Mouse (Mus musculus) heart, embryonic 16.5 days (tissue): ENCODE measurements around the gene Ufc1. TPM values are rescaled to one million over a fixed set of nuclear protein-coding genes. Genes with fewer than 3 reads are reported as not detected.

Experiments used
- ATAC-seq: fragments of 200-750 bp; cut with Nextera tagmentation; replicated peaks from 2 replicates; pipeline ENCODE4 v1.8.0; 2017; ENCODE audit warnings: moderate number of reproducible peaks; ENCODE audit not compliant: insufficient read depth, low FRiP score; ENCODE audit errors: extremely low read depth
- H3K27ac ChIP-seq: fragments of 300-500 bp; sonication (generic); 2 replicates; pipeline ENCODE4 v1.5.1; 2014; ENCODE audit warnings: mild to moderate bottlenecking, low read length, control low read depth, moderate library complexity
- H3K27me3 ChIP-seq: fragments of 300-500 bp; sonication (generic); 2 replicates; pipeline ENCODE4 v1.6.1; 2014; ENCODE audit warnings: low read length, mixed read lengths; ENCODE audit not compliant: control insufficient read depth, insufficient read depth
- H3K36me3 ChIP-seq: fragments of 300-500 bp; sonication (generic); 2 replicates; pipeline ENCODE4 v1.6.1; 2014; ENCODE audit not compliant: control insufficient read depth, insufficient read depth
- H3K4me1 ChIP-seq: fragments of 300-500 bp; sonication (generic); 2 replicates; pipeline ENCODE4 v1.6.1; 2014; ENCODE audit warnings: low read length, mixed read lengths; ENCODE audit not compliant: control insufficient read depth, insufficient read depth
- H3K4me2 ChIP-seq: fragments of 300-500 bp; sonication (generic); 2 replicates; pipeline ENCODE4 v1.6.1; 2014; ENCODE audit warnings: low read depth, mild to moderate bottlenecking, control low read depth, low read length
- H3K4me3 ChIP-seq: fragments of 300-500 bp; sonication (generic); 2 replicates; pipeline ENCODE4 v1.5.1; 2014; ENCODE audit warnings: mild to moderate bottlenecking, control low read depth, low read length
- H3K9ac ChIP-seq: fragments of 300-500 bp; sonication (generic); 2 replicates; pipeline ENCODE4 v1.6.1; 2014; ENCODE audit warnings: low read length, control low read depth
- H3K9me3 ChIP-seq: fragments of 300-500 bp; sonication (generic); replicated peaks from 2 replicates; pipeline ENCODE4 v1.6.1; 2016; ENCODE audit warnings: low read length; ENCODE audit not compliant: control insufficient read depth
- WGBS: fragments of 180-500 bp; shearing (Covaris S2); extraction: QIAGEN DNeasy Blood & Tissue Kit; methylation state at CpG from one replicate; pipeline ENCODE4 v1.1.7; 2014; 5-methylcytosine and 5-hydroxymethylcytosine counted together
- polyA plus RNA-seq: library from polyadenylated mRNA; unstranded; fragments of >200 nt; fragmentation: Nextera tagmentation; extraction: Ambion mirVana; gene quantifications from 2 replicates; pipeline ENCODE4 v1.2.1, GENCODE M21; 2015

The Ufc1 gene
- polyA plus RNA-seq, 1 experiment from 2014 or later, result 82.1 TPM

DNA sequence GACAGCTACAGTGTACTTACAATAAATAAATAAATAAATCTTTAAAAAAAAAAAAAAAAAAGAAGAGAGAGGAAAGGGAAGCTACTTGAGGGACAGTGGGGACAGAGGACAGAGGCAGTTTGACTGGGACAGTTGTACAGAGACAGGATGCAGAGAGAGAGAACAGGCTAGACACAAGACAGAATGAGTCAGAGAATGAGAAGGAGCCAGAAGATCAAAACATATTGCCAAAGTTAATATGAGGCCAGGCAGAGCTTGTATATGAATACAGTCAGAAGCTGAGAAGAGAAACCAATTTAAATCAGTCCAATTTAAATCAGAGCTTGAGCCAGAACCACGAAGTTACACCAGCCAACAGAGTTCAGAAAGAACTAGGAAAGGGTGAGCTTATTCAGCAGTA lies 26.5 kb downstream of the Ufc1 start:
- no peak overlapping the region for H3K27ac ChIP-seq
- no peaks in the 10 kb centered on the region for H3K9me3 ChIP-seq
- WGBS, result 66% methylated on average over 1 of the region's 1 CpGs
- peaks cover 12% of the 10 kb centered on the region for H3K36me3 ChIP-seq
- H3K4me1 ChIP-seq, result peaks cover 23% of the 10 kb centered on the region
- no peak for ATAC-seq
- no peak overlapping the region for H3K4me2 ChIP-seq
- no peak overlapping the region for H3K9ac ChIP-seq
- no peaks in the 10 kb centered on the region for H3K27me3 ChIP-seq
- H3K4me3 ChIP-seq, result no peak overlapping the region

DNA sequence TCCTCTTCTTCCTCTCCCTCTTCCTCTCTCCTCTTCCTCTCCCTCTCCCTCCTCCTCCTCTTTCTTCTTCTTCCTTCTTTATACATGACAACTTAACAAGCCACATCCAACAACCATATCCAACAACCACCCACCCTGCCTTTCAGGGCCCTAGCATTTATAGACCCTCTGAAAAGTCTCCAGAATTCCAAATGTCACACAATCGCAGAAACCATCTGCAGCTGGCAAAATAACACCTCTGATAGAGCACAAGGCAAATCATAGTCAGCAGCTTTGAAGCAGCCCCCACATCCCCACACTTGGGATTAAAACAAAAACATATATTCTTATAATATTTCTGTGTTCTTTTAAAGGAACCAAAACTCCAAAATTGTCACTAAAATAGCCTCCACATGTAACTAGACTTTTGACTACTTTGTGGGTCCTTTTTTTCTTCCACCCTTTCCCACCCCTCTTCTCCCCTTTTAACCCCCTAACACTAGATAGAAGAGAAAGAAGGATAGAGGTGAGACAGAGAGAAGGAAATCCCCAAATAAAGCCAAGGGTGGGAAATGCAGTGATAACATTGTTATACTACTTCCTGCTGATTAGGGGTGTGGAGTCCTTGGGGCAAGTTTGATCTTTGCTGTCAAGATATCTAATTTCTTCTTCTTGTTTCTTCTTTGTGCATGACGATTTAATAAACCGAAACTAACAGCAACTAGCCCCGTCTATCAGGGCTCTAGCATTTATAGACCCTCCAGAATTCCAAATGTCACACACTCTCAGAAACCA lies 28.7 kb downstream of the Ufc1 start:
- Histone ChIP-seq H3K9ac (peak overlapping the region; percentile 11; the same call in 1 of the 2 replicates), H3K27me3 (no peaks in the 10 kb centered on the region), H3K9me3 (no peaks in the 10 kb centered on the region), H3K4me1 (peaks cover 26% of the 10 kb centered on the region), H3K27ac (peak overlapping the region; percentile 18; the same call in 1 of the 2 replicates), H3K4me3 (no peak overlapping the region), H3K4me2 (no peak overlapping the region), H3K36me3 (no peaks in the 10 kb centered on the region)
- WGBS, result 39% methylated on average over 4 of the region's 4 CpGs
- ATAC-seq, result no peak

DNA sequence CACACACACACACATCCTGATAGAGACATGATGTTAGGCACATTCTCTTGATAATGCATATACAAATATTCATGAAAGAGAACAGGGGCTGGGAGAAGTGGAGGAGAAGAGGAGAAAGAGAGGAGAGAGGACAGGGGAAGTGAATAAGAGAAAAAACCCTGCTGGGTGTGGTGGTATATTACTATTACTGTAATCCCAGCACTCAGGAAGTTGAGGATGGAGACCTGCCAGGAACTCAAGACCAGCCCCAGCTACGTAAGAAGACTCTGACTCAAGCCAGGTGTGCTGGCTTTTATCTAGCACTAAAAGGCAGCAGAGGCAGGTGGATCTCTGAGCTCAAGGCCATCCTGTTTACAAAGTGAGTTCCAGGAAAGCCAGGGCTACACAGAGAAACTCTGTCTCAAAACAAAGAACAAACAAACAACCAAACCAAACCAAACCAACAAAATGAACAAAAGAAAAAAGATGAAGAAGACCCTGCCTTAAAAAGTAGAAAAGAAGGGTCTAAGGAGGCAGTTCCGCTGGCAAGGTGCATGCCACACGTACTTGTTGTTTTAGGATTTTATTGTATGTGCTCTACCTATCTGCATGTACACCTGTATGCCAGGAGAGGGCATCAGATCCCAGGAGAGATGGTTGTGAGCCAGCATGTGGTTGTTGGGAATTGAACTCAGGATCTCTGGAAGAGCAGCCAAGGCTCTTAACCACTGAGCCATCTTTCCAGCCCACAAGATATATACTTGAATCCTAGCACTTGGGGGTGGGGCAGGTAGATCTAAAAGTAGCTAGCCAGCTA lies 31.0 kb downstream of the Ufc1 start:
- H3K4me2 ChIP-seq, result peak overlapping the region; percentile 68

DNA sequence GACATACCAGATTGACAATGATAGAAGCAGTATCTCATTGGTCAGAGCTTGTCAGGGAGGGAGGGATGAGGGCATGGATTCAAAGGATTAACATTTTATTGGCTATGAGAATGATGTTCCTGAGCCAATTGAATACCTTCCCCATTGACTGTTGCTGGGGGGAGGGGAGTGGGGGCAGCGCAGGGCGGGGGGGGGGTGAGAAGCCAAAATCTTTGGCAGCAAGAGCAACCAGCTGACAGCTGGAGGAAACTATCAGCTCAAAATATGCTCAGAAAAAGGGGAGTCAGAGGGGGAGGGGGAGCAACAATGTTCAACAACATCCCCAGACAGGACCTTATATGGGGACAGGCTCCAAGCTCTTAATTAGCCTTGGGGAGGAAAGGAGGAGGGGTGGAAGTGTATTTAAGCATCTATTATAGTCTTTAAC lies 31.6 kb downstream of the Ufc1 start:
- Histone ChIP-seq H3K36me3 (no peaks in the 10 kb centered on the region), H3K4me1 (peaks cover 25% of the 10 kb centered on the region), H3K27me3 (no peaks in the 10 kb centered on the region), H3K4me3 (peak overlapping the region; percentile 33; the same call in 1 of the 2 replicates), H3K4me2 (peak overlapping the region; percentile 68), H3K9me3 (no peaks in the 10 kb centered on the region), H3K27ac (peak overlapping the region; percentile 92), H3K9ac (no peak overlapping the region; the same call in 1 of the 2 replicates)
- peak; percentile 88 for ATAC-seq
- 0% methylated on average over 2 of the region's 2 CpGs for WGBS

More for the DNA sequence above, 31.0 kb downstream of the Ufc1 start:
- Histone ChIP-seq H3K4me3 (no peak overlapping the region; the same call in 1 of the 2 replicates), H3K4me1 (peaks cover 23% of the 10 kb centered on the region), H3K36me3 (no peaks in the 10 kb centered on the region), H3K9me3 (no peaks in the 10 kb centered on the region), H3K9ac (peak overlapping the region; percentile 30; the same call in 1 of the 2 replicates), H3K27ac (peak overlapping the region; percentile 92), H3K27me3 (no peaks in the 10 kb centered on the region)
- ATAC-seq, result no peak
- 69% methylated on average over 3 of the region's 3 CpGs for WGBS

DNA sequence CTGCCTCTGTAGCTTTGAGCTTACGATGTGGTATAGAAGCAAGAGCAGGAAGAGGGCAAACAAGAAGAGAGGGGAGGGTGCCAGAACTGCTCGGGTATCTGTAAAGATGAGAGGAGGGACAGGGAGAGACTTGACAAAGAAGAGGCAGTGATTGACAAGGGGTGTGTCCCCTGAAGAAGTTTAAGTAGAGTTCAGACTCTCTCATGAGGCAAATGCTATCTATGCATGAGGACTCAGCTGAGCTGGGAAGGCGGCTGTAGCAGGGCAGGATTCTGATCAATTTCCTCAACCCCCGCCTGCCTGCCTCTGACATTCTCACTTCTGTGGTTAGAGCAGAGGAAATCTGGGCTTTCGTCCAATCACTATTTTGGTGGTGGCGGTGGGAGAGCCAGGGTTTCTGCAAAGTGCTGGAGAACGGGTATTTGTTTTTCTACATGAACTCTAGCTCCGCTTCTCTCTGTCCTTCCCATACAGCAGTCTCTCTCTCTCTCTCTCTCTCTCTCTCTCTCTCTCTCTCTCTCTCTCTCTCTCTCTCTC lies 32.2 kb downstream of the Ufc1 start:
- WGBS, result 1% methylated on average over 8 of the region's 8 CpGs
- peak overlapping the region; percentile 68 for H3K4me2 ChIP-seq
- no peaks in the 10 kb centered on the region for H3K36me3 ChIP-seq
- H3K27me3 ChIP-seq, result no peaks in the 10 kb centered on the region
- H3K27ac ChIP-seq, result peak overlapping the region; percentile 92
- peaks cover 25% of the 10 kb centered on the region for H3K4me1 ChIP-seq
- no peaks in the 10 kb centered on the region for H3K9me3 ChIP-seq
- H3K4me3 ChIP-seq, result peak overlapping the region; percentile 33
- peak overlapping the region; percentile 70 for H3K9ac ChIP-seq
- ATAC-seq, result peak; percentile 78

DNA sequence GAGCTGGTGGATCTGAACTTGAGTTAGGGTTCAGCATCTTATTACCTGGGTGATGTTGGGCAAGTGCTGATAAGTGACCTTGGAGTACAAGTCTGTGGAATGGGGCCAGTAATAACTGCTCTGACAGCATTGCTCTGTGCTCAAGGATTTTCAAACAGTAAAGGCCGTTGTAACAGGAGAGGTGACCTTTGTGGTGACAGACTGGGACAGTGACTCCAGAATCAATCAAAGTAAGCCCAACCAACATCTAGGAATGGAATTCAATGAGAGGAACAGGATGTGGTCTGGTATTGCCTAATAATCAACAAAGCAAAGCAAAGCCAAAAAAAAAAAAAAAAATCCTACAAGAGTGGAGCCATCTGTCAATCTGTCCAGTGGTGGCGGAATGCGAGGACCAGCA lies 34.5 kb downstream of the Ufc1 start:
- no peak for ATAC-seq

DNA sequence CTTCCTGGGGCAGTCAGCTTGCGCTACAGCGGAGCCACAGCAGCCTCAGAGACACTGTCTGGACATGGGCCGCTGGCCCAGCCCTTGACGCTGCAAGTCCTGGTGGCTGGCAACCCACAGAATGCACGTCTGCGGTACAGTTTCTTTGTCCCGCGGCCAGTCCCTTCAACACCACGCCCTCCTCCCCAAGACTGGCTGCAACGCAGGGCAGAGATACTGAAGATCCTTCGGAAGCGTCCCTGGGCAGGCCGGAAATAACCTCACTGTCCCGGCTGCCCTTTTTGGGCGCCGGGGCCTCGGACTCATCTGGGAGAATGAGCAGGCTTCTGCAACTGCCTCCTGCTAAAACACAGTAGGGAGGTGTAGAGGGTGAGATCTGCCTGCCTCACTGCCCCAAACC lies 35.9 kb downstream of the Ufc1 start:
- no peaks in the 10 kb centered on the region for H3K27me3 ChIP-seq
- H3K4me2 ChIP-seq, result peak overlapping the region; percentile 10; the same call in 1 of the 2 replicates
- no peak for ATAC-seq
- H3K36me3 ChIP-seq, result no peaks in the 10 kb centered on the region
- H3K9me3 ChIP-seq, result no peaks in the 10 kb centered on the region
- H3K4me3 ChIP-seq, result no peak overlapping the region
- no peak overlapping the region for H3K27ac ChIP-seq
- WGBS, result 54% methylated on average over 17 of the region's 17 CpGs
- peaks cover 24% of the 10 kb centered on the region for H3K4me1 ChIP-seq
- peak overlapping the region; percentile 21; the same call in 1 of the 2 replicates for H3K9ac ChIP-seq

More for the DNA sequence above, 34.5 kb downstream of the Ufc1 start:
- H3K4me3 ChIP-seq, result no peak overlapping the region
- 67% methylated on average over 3 of the region's 3 CpGs for WGBS
- H3K9me3 ChIP-seq, result no peaks in the 10 kb centered on the region
- H3K9ac ChIP-seq, result no peak overlapping the region
- H3K4me2 ChIP-seq, result no peak overlapping the region
- H3K27ac ChIP-seq, result no peak overlapping the region
- no peaks in the 10 kb centered on the region for H3K27me3 ChIP-seq
- H3K4me1 ChIP-seq, result peaks cover 25% of the 10 kb centered on the region
- no peaks in the 10 kb centered on the region for H3K36me3 ChIP-seq

DNA sequence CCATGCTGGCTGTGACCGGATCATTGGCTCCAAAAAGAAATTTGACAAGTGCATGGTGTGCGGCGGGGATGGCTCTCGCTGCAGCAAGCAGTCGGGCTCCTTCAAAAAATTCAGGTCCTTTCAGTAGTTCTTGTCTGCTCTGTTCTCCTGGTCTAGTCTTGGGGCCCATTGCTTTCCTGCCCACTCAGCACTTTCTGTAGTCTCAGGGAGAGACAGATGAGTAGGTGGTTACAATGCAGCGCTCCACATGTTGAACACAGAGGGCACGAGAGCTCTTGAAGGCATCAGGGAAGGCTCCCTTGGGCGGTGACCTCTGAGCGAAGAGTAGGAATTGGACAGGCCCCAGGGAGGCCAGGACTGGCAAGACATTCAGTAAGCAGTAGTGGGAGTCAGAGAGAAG lies 37.0 kb downstream of the Ufc1 start:
- WGBS, result 80% methylated on average over 9 of the region's 9 CpGs

More for the DNA sequence above, 37.0 kb downstream of the Ufc1 start:
- peaks cover 18% of the 10 kb centered on the region for H3K4me1 ChIP-seq
- no peaks in the 10 kb centered on the region for H3K9me3 ChIP-seq
- H3K4me3 ChIP-seq, result no peak overlapping the region
- no peak overlapping the region for H3K9ac ChIP-seq
- H3K36me3 ChIP-seq, result no peaks in the 10 kb centered on the region
- ATAC-seq, result no peak
- no peak overlapping the region for H3K4me2 ChIP-seq
- H3K27me3 ChIP-seq, result no peaks in the 10 kb centered on the region
- H3K27ac ChIP-seq, result no peak overlapping the region
